Mouse (Mus musculus) ES-E14 (cell line): ENCODE data around the gene Map4k5. TPM values are rescaled to one million over a fixed set of nuclear protein-coding genes. Genes with fewer than 3 reads are reported as not detected.

Experiments used
- DNase-seq: peaks from one replicate; pipeline ENCODE4 v3.0.0-alpha.2; 2013; ENCODE audit warnings: low read depth, low spot score
- H3K27ac ChIP-seq: 2 replicates; pipeline ENCODE4 v1.5.1; 2012; ENCODE audit warnings: low read depth, mild to moderate bottlenecking, low read length, moderate library complexity, mixed read lengths; ENCODE audit not compliant: poor library complexity, insufficient read depth, severe bottlenecking
- H3K36me3 ChIP-seq: 2 replicates; pipeline ENCODE4 v1.6.1; 2012; ENCODE audit warnings: mild to moderate bottlenecking, low read length, moderate library complexity, mixed read lengths; ENCODE audit not compliant: control insufficient read depth, poor library complexity, insufficient read depth, severe bottlenecking
- H3K4me1 ChIP-seq, 2 experiments: fragments of 150-350 bp in 1 of 2; sonication (generic) in 1 of 2; 2 replicates each; pipeline ENCODE4 v1.6.1; 2012; ENCODE audit warnings: low read length in 2 of 2, mild to moderate bottlenecking in 1 of 2, mixed read lengths in 1 of 2; ENCODE audit not compliant: control insufficient read depth in 2 of 2, insufficient read depth in 2 of 2, poor library complexity in 1 of 2
- H3K4me3 ChIP-seq, 2 experiments: fragments of 150-350 bp in 1 of 2; sonication (generic) in 1 of 2; 2 replicates each; pipeline ENCODE4 v1.5.1; 2012; ENCODE audit warnings: low read length in 2 of 2, low read depth in 1 of 2, mild to moderate bottlenecking in 1 of 2, mixed read lengths in 1 of 2; ENCODE audit not compliant: insufficient read depth in 1 of 2, poor library complexity in 1 of 2, severe bottlenecking in 1 of 2
- H3K9ac ChIP-seq: 2 replicates; pipeline ENCODE4 v1.6.1; 2012; ENCODE audit warnings: low read depth, mild to moderate bottlenecking, low read length, mixed read lengths; ENCODE audit not compliant: poor library complexity, insufficient read depth, severe bottlenecking
- H3K9me3 ChIP-seq: fragments of 150-350 bp; sonication (generic); 2 replicates; pipeline ENCODE4 v1.6.1; 2012; ENCODE audit warnings: low read depth, mild to moderate bottlenecking, low read length; ENCODE audit not compliant: control insufficient read depth, insufficient read depth
- CHD2 ChIP-seq: IDR thresholded peaks from 2 replicates; pipeline ENCODE4 v1.6.1; 2014; ENCODE audit warnings: mild to moderate bottlenecking, low read depth, low read length, inconsistent platforms
- HCFC1 ChIP-seq: IDR thresholded peaks from 2 replicates; pipeline ENCODE4 v1.6.1; 2012; ENCODE audit warnings: low read length, inconsistent platforms, borderline replicate concordance; ENCODE audit not compliant: insufficient read depth
- MAFK ChIP-seq: IDR thresholded peaks from 2 replicates; pipeline ENCODE4 v1.6.1; 2014; ENCODE audit warnings: mild to moderate bottlenecking, low read depth, low read length, inconsistent platforms; ENCODE audit not compliant: insufficient read depth
- ZC3H11A ChIP-seq: IDR thresholded peaks from 2 replicates; pipeline ENCODE4 v1.6.1; 2012; ENCODE audit warnings: low read depth, mild to moderate bottlenecking, inconsistent platforms, low read length, borderline replicate concordance
- ZNF384 ChIP-seq: IDR thresholded peaks from 2 replicates; pipeline ENCODE4 v1.6.1; 2012; ENCODE audit warnings: low read depth, low read length, inconsistent platforms
- in situ Hi-C, 2 experiments: fragments of 600-800 bp; cut with MboI; formaldehyde crosslinking; loops; one replicate each; pipeline ENCODE4 v1.15.1; 2025; ENCODE audit warnings: low sequenced_read_pairs in 2 of 2, inconsistent platforms in 1 of 2; ENCODE audit not compliant: unreplicated experiment in 2 of 2
- total RNA-seq: library from RNA; depleted of rRNA; stranded (reverse); fragments of 300-350 nt; gene quantifications from 2 replicates; pipeline ENCODE4 v1.2.3, GENCODE M21; 2012

Gene Map4k5
- total RNA-seq, 1 experiment, result 29.8 TPM

- H3K27ac ChIP-seq, result no peak within 1 kb of the TSS
- in situ Hi-C loops, result no loop called here
Measured at GRCm38 (mm10) chr12:69790530-69791505, 102.2 kb downstream of the Map4k5 start, which contains the start of gene Cdkl1. Cdkl1 (minus strand) TSS chr12:69791267.

GRCm38 (mm10) chr12:69789766-69790529 is 103.1 kb downstream of the Map4k5 start:
- Histone ChIP-seq H3K4me3 (peak overlapping the region; percentile 50 to 61), H3K4me1 (0 out of 4 replicates have a peak, but pooled peaks cover 0 to 3% of the 10 kb centered on the region in 2 experiments), H3K36me3 (no peaks in the 10 kb centered on the region), H3K9me3 (no peaks in the 10 kb centered on the region), H3K9ac (0 out of 2 replicates have a peak overlapping the region, but pooled peaks have one; percentile 10), H3K27ac (no peak overlapping the region)
- in situ Hi-C loops, result no loop called here
- no peak for TF ChIP-seq HCFC1
- no peak for TF ChIP-seq ZC3H11A
- TF ChIP-seq MAFK, result no peak
- no peak for TF ChIP-seq ZNF384
- no peak for TF ChIP-seq CHD2
- DNase-seq, result no peak

More at GRCm38 (mm10) chr12:69790530-69791505, 102.2 kb downstream of the Map4k5 start, which contains the start of gene Cdkl1:
- 0 out of 2 replicates have a peak within 1 kb of the TSS, but pooled peaks have one; percentile 10 for H3K9ac ChIP-seq
- TF ChIP-seq ZNF384 (no peak), HCFC1 (no peak), MAFK (no peak), CHD2 (no peak), ZC3H11A (no peak)
- DNase-seq, result no peak
- no peaks in the 10 kb centered on the region for H3K36me3 ChIP-seq
- H3K4me3 ChIP-seq, result peak within 1 kb of the TSS; percentile 50 to 61
- H3K9me3 ChIP-seq, result no peaks in the 10 kb centered on the region
- 0 out of 4 replicates have a peak, but pooled peaks cover 0 to 3% of the 10 kb centered on the region in 2 experiments for H3K4me1 ChIP-seq

GRCm38 (mm10) chr12:69788380-69788779 is 104.6 kb downstream of the Map4k5 start:
- Histone ChIP-seq H3K9me3 (no peaks in the 10 kb centered on the region), H3K27ac (no peak overlapping the region), H3K9ac (no peak overlapping the region), H3K4me3 (no peak overlapping the region), H3K36me3 (no peaks in the 10 kb centered on the region), H3K4me1 (0 out of 4 replicates have a peak, but pooled peaks cover 0 to 3% of the 10 kb centered on the region in 2 experiments)
- no peak for DNase-seq
- in situ Hi-C loops, result no loop called here
- TF ChIP-seq CHD2 (no peak), ZC3H11A (no peak), MAFK (no peak), HCFC1 (no peak), ZNF384 (no peak)

GRCm38 (mm10) chr12:69785471-69785870 is 107.5 kb downstream of the Map4k5 start:
- in situ Hi-C loops, result no loop called here
- Histone ChIP-seq H3K27ac (no peak overlapping the region), H3K4me1 (0 out of 4 replicates have a peak, but pooled peaks cover 0 to 3% of the 10 kb centered on the region in 2 experiments), H3K36me3 (no peaks in the 10 kb centered on the region), H3K4me3 (no peak overlapping the region), H3K9ac (no peak overlapping the region), H3K9me3 (no peaks in the 10 kb centered on the region)
- no peak for TF ChIP-seq ZC3H11A
- DNase-seq, result no peak
